Mouse (Mus musculus): Measurements from ENCODE around the gene Gm47283. TPM values are rescaled to one million over a fixed set of nuclear protein-coding genes. Genes with fewer than 3 reads are reported as not detected.

Gene Gm47283
- polyA plus RNA-seq, 1 experiment from 2014 or later, result not detected

Other genes starting within 250 kb of the Gm47283 start
- gene Gm21860, start 29.9 kb upstream of the Gm47283 start, polyA plus RNA-seq (2015; fragmentation: Nextera tagmentation; extraction: Ambion mirVana), result not detected in 2 replicates
- not detected in 2 replicates for gene Gm21748, start 54.4 kb downstream of the Gm47283 start, polyA plus RNA-seq (2015; fragmentation: Nextera tagmentation; extraction: Ambion mirVana)

Measured in intestine, embryonic 16.5 days (tissue).